ENCODE assay signal across 19 mouse cellular contexts in the genomic region with DNA sequence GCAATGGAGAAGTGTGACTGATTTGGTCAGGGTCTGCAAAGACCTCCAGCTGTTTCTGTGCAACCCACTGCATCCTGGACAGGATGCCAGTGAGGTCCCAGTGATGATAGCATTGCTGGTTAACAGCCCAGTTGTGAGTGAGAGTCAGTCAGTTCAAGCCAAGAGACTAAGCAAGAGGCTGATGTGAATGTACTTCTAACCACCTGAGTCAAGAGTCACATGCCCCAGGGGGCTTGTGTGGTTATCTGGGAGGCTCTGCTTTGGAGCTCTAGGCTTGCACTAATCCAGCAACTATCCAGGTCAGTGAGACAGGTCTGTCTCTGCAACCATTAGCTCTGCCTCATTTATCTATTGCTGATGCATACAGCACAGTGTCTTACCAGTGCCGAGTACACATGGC. TPM values are rescaled to one million over a fixed set of nuclear protein-coding genes. Genes with fewer than 3 reads are reported as not detected.
DNase-seq lines count a peak whose midpoint lies in the region; ATAC-seq and TF ChIP-seq lines count a peak whose summit lies in the region.
"Had no signal": no experiment of that assay in that cellular context is flagged by ENCODE, and none has a peak within 500 bp of the region (broad histone marks: within the 10 kb centered on the region; RNA-seq: fewer than 3 reads in every experiment).

No protein-coding gene starts in this region.

- peaks cover 0 to 15% of the 10 kb centered on the region in 2 experiments; a peak in 3 of 4 replicates for H3K4me1 ChIP-seq in CH12.LX (ENCODE audit: control insufficient read depth in 1 of 2, insufficient read depth in 2 of 2)
- H3K4me1 ChIP-seq in forebrain, embryonic 10.5 days, result peaks cover 18% of the 10 kb centered on the region; the same call in 1 of the 2 replicates
- H3K4me1 ChIP-seq in kidney, embryonic 16.5 days (ENCODE audit: insufficient read depth, low read length), result 0 out of 2 replicates have a peak, but pooled peaks cover 5% of the 10 kb centered on the region

- H3K27me3 ChIP-seq in CH12.LX (replicated peaks) (no peaks in the 10 kb centered on the region), Patski (no peaks in the 10 kb centered on the region)
- H3K27me3 ChIP-seq in forebrain, embryonic 10.5 days (ENCODE audit: poor library complexity, severe bottlenecking), result no peaks in the 10 kb centered on the region
- H3K27me3 ChIP-seq in kidney, embryonic 16.5 days (ENCODE audit: insufficient read depth, low read length), result no peaks in the 10 kb centered on the region
- H3K27me3 ChIP-seq: embryonic facial prominence, embryonic 13.5 days; forebrain, embryonic 12.5 days; forebrain, embryonic 15.5 days had no signal

- POLR2A ChIA-PET in Patski (lab: Charles Lee), result interaction anchor here (0.9 kb wide), 1 partner anchor 51 kb away, joined by 4 read pairs; no protein-coding TSS in a partner anchor

- DNase-seq in 3T3-L1 (ENCODE audit: low read depth, low spot score) (peak; percentile 54), CH12.LX (ENCODE audit: extremely low read depth) (peak; percentile 11), Patski (ENCODE audit: low read depth, low spot score) (no peak)
- no peak for DNase-seq in forebrain, embryonic 10.5 days (ENCODE audit: extremely low spot score, low spot score)
- DNase-seq: adrenal gland, adult 8-10 months; adrenal gland, postnatal 14 days; adrenal gland, postnatal 36 days; B cell, adult 2 months; cerebellum, adult 11-12 months; cerebellum, adult 2 months; cerebellum, adult 9-10 months; cerebellum, postnatal 10 days; cerebellum, postnatal 25 days; forebrain, postnatal 0 days had no signal

- H3K27ac ChIP-seq in CH12.LX (ENCODE audit: insufficient read depth, low read depth), result no peak overlapping the region
- no peak overlapping the region for H3K27ac ChIP-seq in forebrain, embryonic 10.5 days
- no peak overlapping the region for H3K27ac ChIP-seq in kidney, embryonic 16.5 days (ENCODE audit: low read length)
- H3K27ac ChIP-seq: embryonic facial prominence, embryonic 13.5 days; forebrain, embryonic 12.5 days; forebrain, embryonic 15.5 days had no signal

- H3K9me3 ChIP-seq in CH12.LX (replicated peaks; ENCODE audit: low read length), result no peaks in the 10 kb centered on the region
- no peaks in the 10 kb centered on the region for H3K9me3 ChIP-seq in forebrain, embryonic 10.5 days
- H3K9me3 ChIP-seq in kidney, embryonic 16.5 days (ENCODE audit: low read length), result no peaks in the 10 kb centered on the region
- H3K9me3 ChIP-seq: embryonic facial prominence, embryonic 13.5 days; forebrain, embryonic 12.5 days; forebrain, embryonic 15.5 days had no signal

- CTCF ChIA-PET in Patski (lab: Charles Lee), result interaction anchor here (0.8 kb wide), 1 partner anchor 86 kb away, joined by 3 read pairs; no protein-coding TSS in a partner anchor

- H3K4me2 ChIP-seq in CH12.LX (ENCODE audit: insufficient read depth, low read depth, poor library complexity, severe bottlenecking), result no peak overlapping the region
- H3K4me2 ChIP-seq in kidney, embryonic 16.5 days (replicated peaks; ENCODE audit: low read depth, low read length), result no peak overlapping the region
- H3K4me2 ChIP-seq: embryonic facial prominence, embryonic 13.5 days; forebrain, embryonic 12.5 days; forebrain, embryonic 15.5 days had no signal

- H3K4me3 ChIP-seq in CH12.LX (replicated peaks in 1 of 3; ENCODE audit: low read depth in 2 of 3, low read length in 2 of 3, poor library complexity in 1 of 3), result no peak overlapping the region
- no peak overlapping the region for H3K4me3 ChIP-seq in forebrain, embryonic 10.5 days
- no peak overlapping the region for H3K4me3 ChIP-seq in kidney, embryonic 16.5 days (ENCODE audit: low read length)
- H3K4me3 ChIP-seq: embryonic facial prominence, embryonic 13.5 days; forebrain, embryonic 12.5 days; forebrain, embryonic 15.5 days had no signal

- H3K9ac ChIP-seq in CH12.LX (ENCODE audit: insufficient read depth, low read depth), result no peak overlapping the region
- H3K9ac ChIP-seq in kidney, embryonic 16.5 days (replicated peaks; ENCODE audit: low read length), result no peak overlapping the region
- H3K9ac ChIP-seq: embryonic facial prominence, embryonic 13.5 days; forebrain, embryonic 12.5 days; forebrain, embryonic 15.5 days; forebrain, postnatal 0 days had no signal

- dilution Hi-C loops in CH12.LX (cut with MboI; ENCODE audit: extremely low pct_ligation_motif_present, extremely low pct_unique_long_range_greater_than_20kb, low sequenced_read_pairs), result no loop called here

- no peaks in the 10 kb centered on the region for H3K79me2 ChIP-seq in CH12.LX (replicated peaks; ENCODE audit: control insufficient read depth, extremely low read depth, insufficient read depth, poor library complexity, severe bottlenecking)

- TF ChIP-seq EP300 in CH12.LX (IDR thresholded peaks at IDR 0.05; ENCODE audit: low read length), result no peak

- TF ChIP-seq CTCF in CH12.LX (conservative IDR thresholded peaks at IDR 0.05 in 1 of 2, IDR thresholded peaks at IDR 0.05 in 1 of 2; ENCODE audit: low read depth in 2 of 2, low read length in 2 of 2), result no peak
- no peak for TF ChIP-seq CTCF in Patski (IDR thresholded peaks at IDR 0.05)

- 84% methylated on average over 1 of the region's 1 CpGs for WGBS in forebrain, embryonic 10.5 days
- WGBS in kidney, embryonic 16.5 days, result 92% methylated on average over 1 of the region's 1 CpGs

- no peaks in the 10 kb centered on the region for H3K36me3 ChIP-seq in CH12.LX (replicated peaks in 1 of 2; ENCODE audit: control insufficient read depth in 1 of 2, insufficient read depth in 1 of 2, low read length in 1 of 2)
- H3K36me3 ChIP-seq in forebrain, embryonic 10.5 days (replicated peaks), result no peaks in the 10 kb centered on the region
- no peaks in the 10 kb centered on the region for H3K36me3 ChIP-seq in kidney, embryonic 16.5 days (ENCODE audit: insufficient read depth, low read length)
- H3K36me3 ChIP-seq: embryonic facial prominence, embryonic 13.5 days; forebrain, embryonic 12.5 days; forebrain, embryonic 15.5 days had no signal

- ATAC-seq in Patski, result peak; percentile 47
- ATAC-seq in kidney, embryonic 16.5 days (ENCODE audit: low FRiP score, low TSS enrichment), result no peak
- ATAC-seq: CD4-positive, CD25-positive, alpha-beta regulatory T cell, adult 4 months; forebrain, embryonic 15.5 days; forebrain, postnatal 0 days had no signal

- no peak for TF ChIP-seq RAD21 in CH12.LX (IDR thresholded peaks at IDR 0.05; ENCODE audit: low read depth, low read length)

- in situ Hi-C loops in CH12.LX (cut with MboI; ENCODE audit: low pct_ligation_motif_present, low pct_unique_long_range_greater_than_20kb, low sequenced_read_pairs), result no loop called here
- in situ Hi-C loops in Patski (cut with MboI; ENCODE audit: low pct_unique_long_range_greater_than_20kb), result no loop called here

- no peak for TF ChIP-seq POLR2A in CH12.LX (IDR thresholded peaks at IDR 0.05; ENCODE audit: low read depth, low read length)

TF ChIP-seq in CH12.LX, 34 proteins besides CTCF, POLR2A, EP300 and RAD21:
- TF ChIP-seq USF1 (IDR thresholded peaks at IDR 0.05; ENCODE audit: low read depth, low read length), result no peak
- no peak for TF ChIP-seq ELF1 (IDR thresholded peaks at IDR 0.05; ENCODE audit: low read depth, low read length)
- TF ChIP-seq RCOR1 (conservative IDR thresholded peaks at IDR 0.05; ENCODE audit: low read depth, low read length), result no peak
- TF ChIP-seq HCFC1 (IDR thresholded peaks at IDR 0.05; ENCODE audit: low read depth, low read length), result no peak
- TF ChIP-seq KAT2A (IDR thresholded peaks at IDR 0.05; ENCODE audit: insufficient replicate concordance, low read length), result no peak
- no peak for TF ChIP-seq CHD1 (IDR thresholded peaks at IDR 0.05; ENCODE audit: low read depth, low read length)
- no peak for TF ChIP-seq JUND (conservative IDR thresholded peaks at IDR 0.05; ENCODE audit: low read depth, low read length)
- no peak for TF ChIP-seq MEF2A (IDR thresholded peaks at IDR 0.05; ENCODE audit: borderline replicate concordance, low read depth, low read length)
- no peak for TF ChIP-seq SIN3A (IDR thresholded peaks at IDR 0.05; ENCODE audit: low read length)
- TF ChIP-seq E2F4 (IDR thresholded peaks at IDR 0.05; ENCODE audit: insufficient replicate concordance, low read depth, low read length), result no peak
- TF ChIP-seq ZKSCAN1 (IDR thresholded peaks at IDR 0.05; ENCODE audit: borderline replicate concordance, low read depth, low read length), result no peak
- no peak for TF ChIP-seq BHLHE40 (IDR thresholded peaks at IDR 0.05; ENCODE audit: low read depth, low read length)
- no peak for TF ChIP-seq SMC3 (IDR thresholded peaks at IDR 0.05; ENCODE audit: low read depth, low read length)
- no peak for TF ChIP-seq CHD2 (IDR thresholded peaks at IDR 0.05; ENCODE audit: low read length)
- TF ChIP-seq ZC3H11A (IDR thresholded peaks at IDR 0.05; ENCODE audit: low read depth, low read length), result no peak
- no peak for TF ChIP-seq ZNF384 (IDR thresholded peaks at IDR 0.05; ENCODE audit: low read depth, low read length)

RNA-seq across cellular contexts. Expression of a gene that starts 55.5 kb away (rescaled TPM):
- 20.2 and 28.6 TPM in 2 replicates for total RNA-seq in CH12.LX (2012; rRNA removed)
- 30.3 and 31.2 TPM in 2 replicates for total RNA-seq in CH12.LX (2014; rRNA removed)
- polyA plus RNA-seq in CH12.LX (2012; ENCODE audit: insufficient read length, low read depth), result 17.8 and 19.9 TPM in 2 replicates
- polyA plus RNA-seq in Patski (2021), result 61.2 TPM
- polyA plus RNA-seq in forebrain, embryonic 10.5 days (2016; fragmentation: Nextera tagmentation; extraction: Ambion mirVana), result 3.0 and 3.4 TPM in 2 replicates
- 11.5 and 12.1 TPM in 2 replicates for polyA plus RNA-seq in kidney, embryonic 16.5 days (2015; fragmentation: Nextera tagmentation; extraction: Ambion mirVana)

Comparison
In these comparisons a context has a peak if more than half of its experiments do, and no peak if none do; other contexts are left out.
1. DNase-seq: peak in 3T3-L1 (single experiment) and CH12.LX (single experiment); none in Patski (single experiment) and forebrain, embryonic 10.5 days (single experiment).